Mouse (Mus musculus): ENCODE results near the gene Fli1. TPM values are rescaled to one million over a fixed set of nuclear protein-coding genes. Genes with fewer than 3 reads are reported as not detected.

Fli1 gene
- polyA plus RNA-seq, 1 experiment from 2014 or later = 5.5 TPM

- Histone ChIP-seq H3K4me2 (ENCODE audit: low read length) (no peak overlapping the region), H3K9me3 (replicated peaks; ENCODE audit: control insufficient read depth, low read length) (no peaks in the 10 kb centered on the region), H3K9ac (ENCODE audit: low read length) (no peak overlapping the region), H3K36me3 (ENCODE audit: control insufficient read depth, insufficient read depth, low read length) (no peaks in the 10 kb centered on the region), H3K4me3 (ENCODE audit: low read depth, low read length) (no peak overlapping the region), H3K4me1 (ENCODE audit: control insufficient read depth, insufficient read depth, low read length) (no peaks in the 10 kb centered on the region), H3K27ac (ENCODE audit: low read depth, low read length) (no peak overlapping the region), H3K27me3 (replicated peaks; ENCODE audit: control insufficient read depth, insufficient read depth, low read length) (no peaks in the 10 kb centered on the region)
- DNase-seq (ENCODE audit: low spot score) = no peak
- no peak for ATAC-seq
Measured at GRCm38 (mm10) chr9:32420711-32421110, 122.0 kb downstream of the Fli1 start.

GRCm38 (mm10) chr9:32417466-32418116, 125.1 kb downstream of the Fli1 start:
- WGBS = 34% methylated on average over 8 of the region's 8 CpGs
- H3K9me3 ChIP-seq (replicated peaks; ENCODE audit: control insufficient read depth, low read length) = no peaks in the 10 kb centered on the region
- H3K4me3 ChIP-seq (ENCODE audit: low read depth, low read length) = no peak overlapping the region
- no peaks in the 10 kb centered on the region for H3K27me3 ChIP-seq (replicated peaks; ENCODE audit: control insufficient read depth, insufficient read depth, low read length)
- no peaks in the 10 kb centered on the region for H3K36me3 ChIP-seq (ENCODE audit: control insufficient read depth, insufficient read depth, low read length)
- no peak overlapping the region for H3K27ac ChIP-seq (ENCODE audit: low read depth, low read length)
- ATAC-seq (no peak), DNase-seq (ENCODE audit: low spot score) (no peak)
- H3K4me1 ChIP-seq (ENCODE audit: control insufficient read depth, insufficient read depth, low read length) = no peaks in the 10 kb centered on the region
- no peak overlapping the region for H3K4me2 ChIP-seq (ENCODE audit: low read length)
- no peak overlapping the region for H3K9ac ChIP-seq (ENCODE audit: low read length)

- H3K4me2 ChIP-seq (ENCODE audit: low read length) = no peak overlapping the region
- no peaks in the 10 kb centered on the region for H3K4me1 ChIP-seq (ENCODE audit: control insufficient read depth, insufficient read depth, low read length)
- DNase-seq (ENCODE audit: low spot score) (no peak), ATAC-seq (no peak)
- no peak overlapping the region for H3K27ac ChIP-seq (ENCODE audit: low read depth, low read length)
- H3K4me3 ChIP-seq (ENCODE audit: low read depth, low read length) = no peak overlapping the region
- H3K36me3 ChIP-seq (ENCODE audit: control insufficient read depth, insufficient read depth, low read length) = no peaks in the 10 kb centered on the region
- no peaks in the 10 kb centered on the region for H3K9me3 ChIP-seq (replicated peaks; ENCODE audit: control insufficient read depth, low read length)
- 93% methylated on average over 3 of the region's 3 CpGs for WGBS
- H3K9ac ChIP-seq (ENCODE audit: low read length) = no peak overlapping the region
- peaks cover 8% of the 10 kb centered on the region for H3K27me3 ChIP-seq (replicated peaks; ENCODE audit: control insufficient read depth, insufficient read depth, low read length)
Measured at GRCm38 (mm10) chr9:32415952-32416351, 126.7 kb downstream of the Fli1 start.

- Histone ChIP-seq H3K4me3 (ENCODE audit: low read depth, low read length) (no peak overlapping the region), H3K36me3 (ENCODE audit: control insufficient read depth, insufficient read depth, low read length) (no peaks in the 10 kb centered on the region), H3K4me1 (ENCODE audit: control insufficient read depth, insufficient read depth, low read length) (no peaks in the 10 kb centered on the region), H3K9me3 (replicated peaks; ENCODE audit: control insufficient read depth, low read length) (no peaks in the 10 kb centered on the region), H3K4me2 (ENCODE audit: low read length) (no peak overlapping the region), H3K9ac (ENCODE audit: low read length) (no peak overlapping the region), H3K27ac (ENCODE audit: low read depth, low read length) (no peak overlapping the region), H3K27me3 (replicated peaks; ENCODE audit: control insufficient read depth, insufficient read depth, low read length) (peaks cover 18% of the 10 kb centered on the region)
- ATAC-seq (no peak), DNase-seq (ENCODE audit: low spot score) (no peak)
- 23% methylated on average over 1 of the region's 1 CpGs for WGBS
Measured at GRCm38 (mm10) chr9:32414956-32415355, 127.7 kb downstream of the Fli1 start.

GRCm38 (mm10) chr9:32412836-32413580, 129.7 kb downstream of the Fli1 start:
- WGBS = 75% methylated on average over 10 of the region's 10 CpGs
- no peak overlapping the region for H3K9ac ChIP-seq (ENCODE audit: low read length)
- DNase-seq (ENCODE audit: low spot score) (no peak), ATAC-seq (no peak)
- H3K9me3 ChIP-seq (replicated peaks; ENCODE audit: control insufficient read depth, low read length) = no peaks in the 10 kb centered on the region
- no peak overlapping the region for H3K27ac ChIP-seq (ENCODE audit: low read depth, low read length)
- no peaks in the 10 kb centered on the region for H3K36me3 ChIP-seq (ENCODE audit: control insufficient read depth, insufficient read depth, low read length)
- H3K27me3 ChIP-seq (replicated peaks; ENCODE audit: control insufficient read depth, insufficient read depth, low read length) = peaks cover 29% of the 10 kb centered on the region
- H3K4me1 ChIP-seq (ENCODE audit: control insufficient read depth, insufficient read depth, low read length) = peaks cover 8% of the 10 kb centered on the region; the same call in 1 of the 2 replicates
- H3K4me2 ChIP-seq (ENCODE audit: low read length) = no peak overlapping the region
- no peak overlapping the region for H3K4me3 ChIP-seq (ENCODE audit: low read depth, low read length)

- Histone ChIP-seq H3K4me2 (ENCODE audit: low read length) (no peak overlapping the region), H3K9me3 (replicated peaks; ENCODE audit: control insufficient read depth, low read length) (no peaks in the 10 kb centered on the region), H3K27me3 (replicated peaks; ENCODE audit: control insufficient read depth, insufficient read depth, low read length) (peaks cover 38% of the 10 kb centered on the region), H3K9ac (ENCODE audit: low read length) (no peak overlapping the region), H3K27ac (ENCODE audit: low read depth, low read length) (no peak overlapping the region), H3K4me3 (ENCODE audit: low read depth, low read length) (no peak overlapping the region), H3K4me1 (ENCODE audit: control insufficient read depth, insufficient read depth, low read length) (peaks cover 8% of the 10 kb centered on the region; the same call in 1 of the 2 replicates), H3K36me3 (ENCODE audit: control insufficient read depth, insufficient read depth, low read length) (no peaks in the 10 kb centered on the region)
- DNase-seq (ENCODE audit: low spot score) (no peak), ATAC-seq (no peak)
- 85% methylated on average over 5 of the region's 5 CpGs for WGBS
Measured at GRCm38 (mm10) chr9:32411507-32411906, 131.2 kb downstream of the Fli1 start.

GRCm38 (mm10) chr9:32410671-32411070, 132.0 kb downstream of the Fli1 start:
- Histone ChIP-seq H3K9me3 (replicated peaks; ENCODE audit: control insufficient read depth, low read length) (no peaks in the 10 kb centered on the region), H3K4me3 (ENCODE audit: low read depth, low read length) (no peak overlapping the region), H3K36me3 (ENCODE audit: control insufficient read depth, insufficient read depth, low read length) (no peaks in the 10 kb centered on the region), H3K4me1 (ENCODE audit: control insufficient read depth, insufficient read depth, low read length) (peaks cover 8% of the 10 kb centered on the region; the same call in 1 of the 2 replicates), H3K9ac (ENCODE audit: low read length) (no peak overlapping the region), H3K4me2 (ENCODE audit: low read length) (no peak overlapping the region), H3K27me3 (replicated peaks; ENCODE audit: control insufficient read depth, insufficient read depth, low read length) (peaks cover 45% of the 10 kb centered on the region), H3K27ac (ENCODE audit: low read depth, low read length) (no peak overlapping the region)
- no peak for ATAC-seq
- no peak for DNase-seq (ENCODE audit: low spot score)
- WGBS = 95% methylated on average over 5 of the region's 5 CpGs

- WGBS = under 1% methylated on average over 47 of the region's 47 CpGs
- peak overlapping the region; percentile 38 for H3K4me3 ChIP-seq (ENCODE audit: low read depth, low read length)
Measured at GRCm38 (mm10) chr9:32409060-32409961, 133.3 kb downstream of the Fli1 start.

More at GRCm38 (mm10) chr9:32409060-32409961, 133.3 kb downstream of the Fli1 start:
- ATAC-seq (peak; percentile 60), DNase-seq (ENCODE audit: low spot score) (peak; percentile 12)
- H3K36me3 ChIP-seq (ENCODE audit: control insufficient read depth, insufficient read depth, low read length) = no peaks in the 10 kb centered on the region
- peak overlapping the region; percentile 90 for H3K4me2 ChIP-seq (ENCODE audit: low read length)
- peaks cover 8% of the 10 kb centered on the region; the same call in 1 of the 2 replicates for H3K4me1 ChIP-seq (ENCODE audit: control insufficient read depth, insufficient read depth, low read length)
- H3K9ac ChIP-seq (ENCODE audit: low read length) = peak overlapping the region; percentile 66
- no peaks in the 10 kb centered on the region for H3K9me3 ChIP-seq (replicated peaks; ENCODE audit: control insufficient read depth, low read length)
- peaks cover 49% of the 10 kb centered on the region for H3K27me3 ChIP-seq (replicated peaks; ENCODE audit: control insufficient read depth, insufficient read depth, low read length)
- no peak overlapping the region for H3K27ac ChIP-seq (ENCODE audit: low read depth, low read length)

Data from forebrain, embryonic 14.5 days (tissue).